Comparison of ENCODE assay signal across 9 mouse cellular contexts in genomic region chr17:26849746-26850357, GRCm38 (mm10). TPM values are rescaled to one million over a fixed set of nuclear protein-coding genes. Genes with fewer than 3 reads are reported as not detected.
DNase-seq lines count a peak whose midpoint lies in the region; ATAC-seq and TF ChIP-seq lines count a peak whose summit lies in the region.
"Had no signal": no experiment of that assay in that cellular context is flagged by ENCODE, and none has a peak within 500 bp of the region (broad histone marks: within the 10 kb centered on the region; RNA-seq: fewer than 3 reads in every experiment).

No protein-coding gene starts in this region.

- peaks cover 56% of the 10 kb centered on the region for H3K27me3 ChIP-seq in lung, postnatal 0 days (replicated peaks; ENCODE audit: insufficient read depth, low read length)
- H3K27me3 ChIP-seq in heart, embryonic 13.5 days (replicated peaks) = peaks cover 79% of the 10 kb centered on the region

- no peak overlapping the region for H3K9ac ChIP-seq in lung, postnatal 0 days (replicated peaks; ENCODE audit: low read depth)
- peak overlapping the region; percentile 93 for H3K9ac ChIP-seq in heart, embryonic 13.5 days

- no peaks in the 10 kb centered on the region for H3K36me3 ChIP-seq in lung, postnatal 0 days (ENCODE audit: insufficient read depth, low read length)
- no peaks in the 10 kb centered on the region for H3K36me3 ChIP-seq in heart, embryonic 13.5 days

- H3K4me3 ChIP-seq in lung, postnatal 0 days (ENCODE audit: low read depth, low read length) = peak overlapping the region; percentile 33
- peak overlapping the region; percentile 59 for H3K4me3 ChIP-seq in heart, embryonic 13.5 days

- no peak overlapping the region for H3K27ac ChIP-seq in lung, postnatal 0 days (ENCODE audit: low read length)
- H3K27ac ChIP-seq in heart, embryonic 13.5 days (replicated peaks) = peak overlapping the region; percentile 99

- peak overlapping the region; percentile 52 for H3K4me2 ChIP-seq in lung, postnatal 0 days (replicated peaks; ENCODE audit: low read depth, low read length)
- H3K4me2 ChIP-seq in heart, embryonic 13.5 days = peak overlapping the region; percentile 78

- DNase-seq in lung, postnatal 0 days (ENCODE audit: low spot score) = no peak
- DNase-seq in lung, adult 18-20 months = no peak
- peak; percentile 23 to 41 for DNase-seq in kidney, postnatal 25 days
- DNase-seq in retina, postnatal 1 day = peak; percentile 52
- no peak for DNase-seq in thymus, postnatal 0 days (ENCODE audit: low spot score)
- no peak for DNase-seq in urinary bladder, postnatal 25 days (ENCODE audit: low spot score)
- no peak for DNase-seq in lung, postnatal 14 days

- peaks cover 10% of the 10 kb centered on the region; the same call in 1 of the 2 replicates for H3K4me1 ChIP-seq in lung, postnatal 0 days (ENCODE audit: insufficient read depth, low read depth, low read length)
- peaks cover 24% of the 10 kb centered on the region for H3K4me1 ChIP-seq in heart, embryonic 13.5 days

- no peak for ATAC-seq in lung, postnatal 0 days
- no peak for ATAC-seq in heart, embryonic 13.5 days (ENCODE audit: extremely low read depth, insufficient number of reproducible peaks, low FRiP score, low TSS enrichment)

- WGBS in lung, postnatal 0 days = 1% methylated on average over 44 of the region's 44 CpGs
- under 1% methylated on average over 44 of the region's 44 CpGs for WGBS in heart, embryonic 13.5 days

- TF ChIP-seq EP300 in lung, postnatal 0 days (IDR thresholded peaks at IDR 0.05) = no peak

- TF ChIP-seq CTCF in lung, postnatal 0 days (IDR thresholded peaks at IDR 0.05) = no peak

- no peaks in the 10 kb centered on the region for H3K9me3 ChIP-seq in lung, postnatal 0 days (ENCODE audit: low read length)
- H3K9me3 ChIP-seq in heart, embryonic 13.5 days = no peaks in the 10 kb centered on the region

RNA-seq across cellular contexts. Expression of gene Nkx2-5, which starts 5.0 kb away (rescaled TPM):
- polyA plus RNA-seq in lung, postnatal 0 days (2015; fragmentation: Nextera tagmentation; extraction: Ambion mirVana) = 0.38 and 1.2 TPM in 2 replicates
- polyA plus RNA-seq in heart, embryonic 13.5 days (2015; fragmentation: Nextera tagmentation; extraction: Ambion mirVana) = 136 and 142 TPM in 2 replicates
- polyA plus RNA-seq in thymus, postnatal 0 days (2015; fragmentation: Nextera tagmentation; extraction: Ambion mirVana) = not detected in 2 replicates
- polyA plus RNA-seq: large intestine, adult 2 months had no signal

Comparison
In these comparisons a context has a peak if more than half of its experiments do, and no peak if none do; other contexts are left out.
1. DNase-seq: peak in kidney, postnatal 25 days (2 of 2) and retina, postnatal 1 day (single experiment); none in lung, postnatal 0 days (single experiment), lung, adult 18-20 months (0 of 2), thymus, postnatal 0 days (single experiment), urinary bladder, postnatal 25 days (single experiment) and lung, postnatal 14 days (single experiment).
2. RNA of gene Nkx2-5, which starts 5.0 kb away (polyA plus RNA-seq): 136 to 142 TPM in heart, embryonic 13.5 days; 0.38 to 1.2 TPM in lung, postnatal 0 days and not detected in thymus, postnatal 0 days; every median in the first group is over 10 times any median in the second.